ENCODE assay signal across 8 mouse cellular contexts in genomic region chr7:144217192-144217591, GRCm38 (mm10).
DNase-seq lines count a peak whose midpoint lies in the region; ATAC-seq lines count a peak whose summit lies in the region.

No protein-coding gene starts in this region.

- peak; percentile 81 for ATAC-seq in megakaryocyte progenitor cell, adult 5-6 weeks (replicated peaks; ENCODE audit: poor library complexity)

- intact Hi-C loops in gastrocnemius, postnatal 36 days (cut with DNase I), result loop anchor here (1.0 to 10.0 kb wide), 2 partner anchors 209 to 358 kb away; no protein-coding TSS in a partner anchor

- DNase-seq in heart, adult 18-20 months, result peak; percentile 62 to 72
- DNase-seq in heart, adult 11 months, result no peak
- DNase-seq in adrenal gland, adult 18-20 months (ENCODE audit: low spot score in 2 of 2), result peak; percentile 61 to 72
- peak; percentile 83 for DNase-seq in embryo, embryonic 10 days (ENCODE audit: low spot score)
- peak; percentile 45 to 48 for DNase-seq in gastrocnemius, postnatal 36 days
- peak; percentile 78 to 82 for DNase-seq in kidney, postnatal 4 days
- DNase-seq in skeletal muscle tissue, adult 2 months (ENCODE audit: low read depth, low spot score), result peak; percentile 40
